Mouse (Mus musculus): ENCODE data around the gene Irx3. TPM values are rescaled to one million over a fixed set of nuclear protein-coding genes. Genes with fewer than 3 reads are reported as not detected.

The Irx3 gene
- not detected for polyA plus RNA-seq (2014; fragmentation: Illumina TruSeq; extraction: RNeasy Lipid Tissue Mini Kit (QIAGEN cat#74804); ENCODE audit: low read depth, low replicate concordance)

DNA sequence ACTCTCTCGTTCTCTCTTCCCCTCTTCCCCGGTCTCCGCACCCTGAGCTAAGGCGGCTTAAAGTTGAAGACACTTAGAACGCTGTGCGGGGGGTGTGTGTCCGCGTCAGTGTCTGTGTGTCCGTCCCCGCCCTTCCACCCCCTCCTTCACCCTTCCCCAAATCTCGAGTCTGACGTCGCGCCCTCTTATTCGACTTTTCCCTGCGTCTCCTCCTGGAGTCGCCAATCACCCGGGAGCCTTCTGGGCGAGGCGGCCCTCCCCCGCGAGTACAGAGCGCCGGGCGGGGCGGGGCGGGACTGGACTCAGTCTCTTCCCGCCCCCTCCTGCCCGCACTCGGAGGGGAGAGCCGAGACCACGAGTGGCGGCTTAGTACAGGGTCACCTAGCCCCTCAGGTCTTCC is at the start of gene Irx3:
Irx3 (minus strand) TSS at position 229 of the 400 bp plus-strand sequence.

Data from liver, adult 10 weeks (tissue).